Mouse (Mus musculus): ENCODE measurements around the gene Lrrc8b. TPM values are rescaled to one million over a fixed set of nuclear protein-coding genes. Genes with fewer than 3 reads are reported as not detected.

Lrrc8b gene
- polyA plus RNA-seq, 1 experiment from 2014 or later: 3.8 TPM

DNA sequence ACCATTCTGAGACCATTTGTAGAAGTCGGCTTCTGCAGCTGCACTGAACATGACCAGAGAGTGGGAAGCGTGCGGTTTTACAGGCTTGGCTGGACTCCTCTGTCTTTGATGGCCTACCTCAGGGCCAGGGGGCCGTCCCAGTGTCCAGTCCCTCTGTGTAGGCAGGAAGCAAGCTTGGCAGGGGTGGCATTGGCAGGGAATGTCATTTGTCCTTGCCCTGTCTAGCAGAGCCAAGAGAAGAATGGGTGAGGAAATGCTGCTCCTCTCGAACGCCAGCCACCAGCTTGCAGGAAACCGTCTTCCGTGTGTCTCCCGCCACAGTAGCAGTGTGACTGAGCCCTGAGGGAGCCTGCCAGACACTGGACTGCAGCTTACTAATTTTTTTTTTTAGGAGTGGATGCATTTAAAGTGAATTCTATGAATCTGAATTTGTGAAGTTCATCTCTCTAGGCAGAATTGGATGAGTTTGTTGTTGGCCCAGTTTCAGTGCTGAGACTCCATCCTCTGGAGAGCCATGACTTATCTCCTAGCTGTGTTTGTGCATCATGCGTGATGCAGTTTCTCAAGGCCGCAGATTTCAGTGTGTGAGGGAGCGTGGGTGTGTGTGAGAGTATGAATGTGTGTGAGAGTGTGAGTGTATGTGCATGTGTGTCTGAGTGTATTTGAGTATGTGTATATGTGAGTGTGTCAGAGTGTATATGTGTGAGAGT lies 12.8 kb downstream of the Lrrc8b start:
- Histone ChIP-seq H3K4me2 (no peak overlapping the region), H3K4me3 (no peak overlapping the region), H3K9me3 (no peaks in the 10 kb centered on the region), H3K27ac (no peak overlapping the region), H3K36me3 (no peaks in the 10 kb centered on the region), H3K4me1 (peaks cover 4% of the 10 kb centered on the region; the same call in 1 of the 2 replicates), H3K27me3 (no peaks in the 10 kb centered on the region), H3K9ac (no peak overlapping the region)
- no peak for ATAC-seq (ENCODE audit: insufficient number of reproducible peaks, low FRiP score, low TSS enrichment, low read depth)
- 65% methylated on average over 12 of the region's 12 CpGs for WGBS

DNA sequence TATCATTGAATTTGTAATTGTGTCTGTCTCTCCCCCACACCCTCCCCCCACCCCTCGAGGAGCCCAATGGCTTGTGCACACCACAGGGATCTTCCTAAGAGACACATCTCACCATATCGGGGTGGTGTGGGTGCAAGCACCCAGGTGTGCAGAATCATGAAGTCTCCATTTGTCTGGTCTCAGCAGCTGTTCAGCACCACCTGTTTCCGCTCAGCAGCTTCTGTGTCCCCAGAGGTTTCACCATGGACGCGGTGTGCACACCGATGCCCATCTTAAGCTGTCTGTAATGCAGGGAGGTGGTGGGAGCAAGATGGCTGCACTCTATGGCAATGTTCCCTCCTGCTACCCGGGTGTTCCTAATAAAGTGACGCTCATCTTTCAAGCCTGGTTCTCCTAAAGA lies 14.6 kb downstream of the Lrrc8b start:
- H3K4me1 ChIP-seq: peaks cover 4% of the 10 kb centered on the region; the same call in 1 of the 2 replicates
- H3K4me3 ChIP-seq: no peak overlapping the region
- H3K27me3 ChIP-seq: no peaks in the 10 kb centered on the region
- ATAC-seq (ENCODE audit: insufficient number of reproducible peaks, low FRiP score, low TSS enrichment, low read depth): no peak
- H3K36me3 ChIP-seq: no peaks in the 10 kb centered on the region
- no peaks in the 10 kb centered on the region for H3K9me3 ChIP-seq
- 84% methylated on average over 8 of the region's 8 CpGs for WGBS
- H3K9ac ChIP-seq: no peak overlapping the region
- H3K27ac ChIP-seq: no peak overlapping the region
- H3K4me2 ChIP-seq: no peak overlapping the region

GRCm38 (mm10) chr5:105439608-105440007 lies 24.0 kb downstream of the Lrrc8b start:
- Histone ChIP-seq H3K9me3 (no peaks in the 10 kb centered on the region), H3K27me3 (no peaks in the 10 kb centered on the region), H3K4me2 (no peak overlapping the region), H3K27ac (no peak overlapping the region), H3K4me1 (no peaks in the 10 kb centered on the region), H3K4me3 (no peak overlapping the region), H3K9ac (no peak overlapping the region), H3K36me3 (no peaks in the 10 kb centered on the region)
- ATAC-seq (ENCODE audit: insufficient number of reproducible peaks, low FRiP score, low TSS enrichment, low read depth): no peak
- WGBS: 92% methylated on average over 5 of the region's 5 CpGs

DNA sequence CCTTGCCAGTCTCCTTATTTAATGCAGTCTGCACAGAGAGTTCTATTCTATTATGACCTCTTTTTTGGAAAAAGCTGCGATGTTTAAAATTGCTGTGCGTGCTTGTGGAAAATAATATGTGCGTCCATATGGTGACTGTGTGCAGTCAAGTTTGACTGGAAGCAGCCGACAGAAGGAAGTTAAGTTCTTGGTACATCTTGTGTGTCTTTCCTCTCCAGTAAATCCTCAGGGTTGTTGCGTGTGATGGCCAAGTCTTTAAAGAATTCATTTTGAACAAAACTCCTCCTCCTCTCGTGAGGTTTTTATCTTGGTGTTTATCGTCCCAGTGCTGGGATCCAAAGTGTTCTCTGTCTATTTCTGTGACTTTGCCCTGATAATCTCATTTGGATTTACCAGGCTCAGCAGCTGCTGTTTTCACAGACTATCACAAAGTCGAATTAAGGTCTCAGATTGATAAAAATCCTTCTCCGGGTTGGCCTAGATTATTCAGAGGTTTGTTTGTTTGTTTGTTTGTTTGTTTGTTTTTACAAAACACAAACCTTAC lies 25.5 kb downstream of the Lrrc8b start:
- Histone ChIP-seq H3K27me3 (no peaks in the 10 kb centered on the region), H3K9me3 (no peaks in the 10 kb centered on the region), H3K4me3 (no peak overlapping the region), H3K4me2 (no peak overlapping the region), H3K9ac (no peak overlapping the region), H3K36me3 (no peaks in the 10 kb centered on the region), H3K27ac (no peak overlapping the region), H3K4me1 (no peaks in the 10 kb centered on the region)
- WGBS: 81% methylated on average over 9 of the region's 9 CpGs
- ATAC-seq (ENCODE audit: insufficient number of reproducible peaks, low FRiP score, low TSS enrichment, low read depth): no peak

DNA sequence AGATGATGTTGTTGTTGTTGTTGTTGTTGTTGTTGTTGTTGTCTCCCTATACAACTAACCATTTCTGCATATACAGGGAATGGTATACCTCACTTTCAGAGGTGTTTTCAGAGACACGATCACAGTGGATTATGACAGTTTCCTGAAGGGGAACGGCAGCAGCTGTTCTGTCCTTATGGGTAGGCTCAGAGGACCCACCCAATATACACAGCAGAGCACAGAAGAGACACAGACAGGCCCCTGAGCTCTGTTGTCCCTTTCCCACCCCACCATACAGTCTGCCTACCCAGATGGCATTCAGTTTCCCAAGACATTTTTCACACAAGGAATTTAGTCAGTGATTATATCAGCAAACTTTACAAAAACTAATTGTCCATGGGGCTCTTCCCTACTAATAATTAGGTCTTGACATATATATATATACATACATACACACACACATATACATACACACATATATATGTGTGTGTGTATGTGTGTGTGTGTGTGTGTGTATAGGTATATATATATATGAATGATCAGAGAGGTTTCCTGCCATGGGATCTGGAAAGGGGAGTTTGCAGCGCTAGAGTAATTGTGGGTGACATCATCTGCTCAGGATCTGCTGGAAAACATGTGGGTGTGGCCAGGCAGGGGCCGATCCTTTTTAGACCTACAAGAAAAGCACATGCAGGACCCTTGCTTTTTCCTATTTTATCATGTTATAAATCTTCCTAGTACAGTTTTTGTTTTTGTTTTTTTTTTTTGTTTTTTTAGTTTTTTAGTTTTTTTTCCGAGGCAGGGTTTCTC lies 26.8 kb downstream of the Lrrc8b start:
- ATAC-seq (ENCODE audit: insufficient number of reproducible peaks, low FRiP score, low TSS enrichment, low read depth): no peak
- 65% methylated on average over 5 of the region's 5 CpGs for WGBS

DNA sequence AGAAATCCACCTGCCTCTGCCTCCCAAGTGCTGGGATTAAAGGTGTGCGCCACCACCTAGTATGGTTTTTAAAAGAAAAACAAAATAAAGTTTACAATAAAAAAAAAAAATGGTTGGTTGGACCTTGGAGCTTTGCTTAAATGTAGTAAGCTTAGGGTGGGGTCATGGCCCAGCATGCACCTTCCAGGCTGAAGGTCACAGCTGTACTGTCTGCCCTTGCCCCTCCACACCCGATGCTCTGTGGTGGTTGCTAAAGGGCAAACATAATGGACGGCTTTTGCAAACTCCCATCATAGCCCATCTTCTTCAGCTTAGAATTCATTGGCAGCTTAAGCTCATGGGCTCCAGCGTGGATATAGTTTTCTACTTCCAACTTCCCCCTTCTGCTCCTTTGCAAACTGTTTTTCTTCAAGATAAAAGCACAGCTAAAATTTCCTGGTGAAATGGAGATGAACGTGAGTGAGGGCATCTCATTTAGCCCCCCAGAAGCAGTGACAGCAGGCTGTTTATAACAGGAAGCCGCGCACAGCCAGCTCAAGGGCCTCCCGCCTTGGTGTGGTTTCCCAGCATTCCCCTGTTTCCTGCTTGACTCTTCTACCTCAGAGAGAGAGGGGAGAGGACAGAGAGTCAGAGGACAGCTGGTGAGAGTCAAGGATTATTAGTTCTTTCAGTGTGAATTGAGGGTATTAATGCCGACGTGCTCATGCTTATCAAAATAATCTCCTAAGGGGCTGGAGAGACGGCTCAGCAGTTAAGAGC lies 27.7 kb downstream of the Lrrc8b start:
- Histone ChIP-seq H3K27ac (no peak overlapping the region), H3K4me2 (no peak overlapping the region), H3K9ac (no peak overlapping the region), H3K4me1 (no peaks in the 10 kb centered on the region), H3K27me3 (no peaks in the 10 kb centered on the region), H3K9me3 (no peaks in the 10 kb centered on the region), H3K4me3 (no peak overlapping the region), H3K36me3 (no peaks in the 10 kb centered on the region)
- WGBS: 64% methylated on average over 11 of the region's 11 CpGs
- no peak for ATAC-seq (ENCODE audit: insufficient number of reproducible peaks, low FRiP score, low TSS enrichment, low read depth)

More for the DNA sequence above, 26.8 kb downstream of the Lrrc8b start:
- H3K27me3 ChIP-seq: no peaks in the 10 kb centered on the region
- no peak overlapping the region for H3K4me3 ChIP-seq
- H3K4me2 ChIP-seq: no peak overlapping the region
- no peaks in the 10 kb centered on the region for H3K4me1 ChIP-seq
- H3K9ac ChIP-seq: no peak overlapping the region
- H3K36me3 ChIP-seq: no peaks in the 10 kb centered on the region
- H3K27ac ChIP-seq: no peak overlapping the region
- no peaks in the 10 kb centered on the region for H3K9me3 ChIP-seq

DNA sequence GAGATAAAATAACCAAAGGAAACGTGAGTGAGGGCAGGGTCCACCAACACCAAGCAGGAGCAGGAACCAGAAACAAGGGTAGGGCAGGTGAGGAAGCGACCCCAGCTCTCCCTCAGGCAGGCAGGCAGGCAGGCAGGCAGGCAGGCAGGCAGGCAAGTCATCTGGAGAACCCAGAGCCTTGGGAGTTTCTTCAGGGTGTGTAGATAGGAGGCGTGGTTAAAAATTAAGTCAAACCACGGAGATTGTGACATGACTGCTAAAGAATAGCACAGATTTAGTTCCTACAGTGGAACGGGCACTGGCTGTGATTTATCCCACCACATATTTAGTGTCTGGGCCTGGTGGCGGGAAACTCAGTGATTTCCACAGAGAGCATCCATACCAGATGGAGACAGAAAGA lies 30.1 kb downstream of the Lrrc8b start:
- H3K36me3 ChIP-seq: no peaks in the 10 kb centered on the region
- no peaks in the 10 kb centered on the region for H3K9me3 ChIP-seq
- no peak overlapping the region for H3K27ac ChIP-seq
- no peak overlapping the region for H3K4me2 ChIP-seq
- 74% methylated on average over 6 of the region's 6 CpGs for WGBS
- ATAC-seq (ENCODE audit: insufficient number of reproducible peaks, low FRiP score, low TSS enrichment, low read depth): no peak
- no peaks in the 10 kb centered on the region for H3K27me3 ChIP-seq
- no peak overlapping the region for H3K9ac ChIP-seq
- no peak overlapping the region for H3K4me3 ChIP-seq
- no peaks in the 10 kb centered on the region for H3K4me1 ChIP-seq

DNA sequence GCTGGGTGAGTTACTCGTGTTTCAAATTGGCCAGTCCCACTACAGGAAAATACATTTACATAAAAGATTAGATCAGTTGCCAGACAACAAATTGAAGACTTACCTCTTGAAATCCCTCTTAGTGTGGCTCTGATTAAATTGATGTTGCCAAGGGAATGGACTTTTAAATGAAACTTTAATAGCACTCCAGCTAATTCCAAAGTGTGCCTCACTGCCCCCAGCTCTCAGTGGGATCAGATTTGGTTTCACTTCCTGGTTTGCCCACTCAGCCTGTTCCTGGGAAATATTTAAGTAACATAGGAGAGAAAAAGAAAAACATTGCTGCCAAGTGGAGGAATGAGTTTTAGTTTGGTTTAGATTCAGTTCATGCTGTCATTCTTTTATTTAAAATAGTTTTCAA lies 38.5 kb downstream of the Lrrc8b start:
- Histone ChIP-seq H3K4me2 (no peak overlapping the region), H3K4me3 (no peak overlapping the region), H3K9me3 (no peaks in the 10 kb centered on the region), H3K27me3 (no peaks in the 10 kb centered on the region), H3K27ac (no peak overlapping the region), H3K36me3 (no peaks in the 10 kb centered on the region), H3K4me1 (no peaks in the 10 kb centered on the region), H3K9ac (no peak overlapping the region)
- WGBS: 18% methylated on average over 1 of the region's 1 CpGs
- ATAC-seq (ENCODE audit: insufficient number of reproducible peaks, low FRiP score, low TSS enrichment, low read depth): no peak

DNA sequence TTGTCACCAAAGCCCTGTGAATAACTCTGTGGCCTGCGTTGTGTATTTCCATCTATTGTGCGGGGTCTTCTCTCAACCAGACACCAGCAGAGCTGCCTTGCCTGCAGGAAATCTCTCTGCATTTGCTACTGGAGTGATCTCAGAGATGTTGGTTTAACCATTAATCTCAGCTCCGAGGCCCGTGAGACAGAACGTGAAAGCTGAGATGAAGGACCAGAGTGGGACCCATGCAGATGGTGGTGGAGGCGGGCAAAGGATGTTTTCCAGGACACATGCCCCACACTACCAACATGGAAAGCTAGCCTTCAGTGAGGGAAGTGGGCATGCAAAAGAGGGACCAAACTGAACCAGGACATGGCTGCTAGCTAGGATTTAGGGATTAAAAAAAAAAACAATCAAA lies 43.5 kb downstream of the Lrrc8b start:
- no peak overlapping the region for H3K27ac ChIP-seq
- no peaks in the 10 kb centered on the region for H3K4me1 ChIP-seq
- no peak overlapping the region for H3K4me3 ChIP-seq
- no peaks in the 10 kb centered on the region for H3K27me3 ChIP-seq
- H3K36me3 ChIP-seq: no peaks in the 10 kb centered on the region
- H3K9ac ChIP-seq: no peak overlapping the region
- 73% methylated on average over 6 of the region's 6 CpGs for WGBS
- no peak for ATAC-seq (ENCODE audit: insufficient number of reproducible peaks, low FRiP score, low TSS enrichment, low read depth)
- H3K4me2 ChIP-seq: no peak overlapping the region
- no peaks in the 10 kb centered on the region for H3K9me3 ChIP-seq

DNA sequence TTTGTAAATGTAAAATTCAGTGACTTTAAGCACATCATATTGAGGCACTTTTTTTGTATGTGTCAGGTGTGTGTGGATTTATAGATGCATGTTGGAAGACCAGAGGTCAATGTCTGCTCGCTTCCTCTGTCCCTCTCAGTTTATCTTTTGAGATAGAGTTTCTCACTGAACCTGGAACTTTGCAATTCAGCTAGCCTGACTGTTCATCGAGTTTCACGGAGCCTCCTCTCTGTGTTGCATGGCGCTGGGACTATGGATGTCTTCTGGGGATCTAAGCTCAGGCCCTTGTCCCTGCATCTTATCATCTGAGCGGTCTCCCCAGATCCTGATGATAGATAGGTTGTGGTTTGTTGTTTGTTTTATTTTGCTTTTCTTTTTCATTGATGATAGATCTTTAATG lies 45.0 kb downstream of the Lrrc8b start:
- Histone ChIP-seq H3K4me1 (no peaks in the 10 kb centered on the region), H3K9me3 (no peaks in the 10 kb centered on the region), H3K4me2 (no peak overlapping the region), H3K9ac (no peak overlapping the region), H3K27ac (no peak overlapping the region), H3K36me3 (no peaks in the 10 kb centered on the region), H3K4me3 (no peak overlapping the region), H3K27me3 (no peaks in the 10 kb centered on the region)
- no peak for ATAC-seq (ENCODE audit: insufficient number of reproducible peaks, low FRiP score, low TSS enrichment, low read depth)
- WGBS: 87% methylated on average over 5 of the region's 5 CpGs

DNA sequence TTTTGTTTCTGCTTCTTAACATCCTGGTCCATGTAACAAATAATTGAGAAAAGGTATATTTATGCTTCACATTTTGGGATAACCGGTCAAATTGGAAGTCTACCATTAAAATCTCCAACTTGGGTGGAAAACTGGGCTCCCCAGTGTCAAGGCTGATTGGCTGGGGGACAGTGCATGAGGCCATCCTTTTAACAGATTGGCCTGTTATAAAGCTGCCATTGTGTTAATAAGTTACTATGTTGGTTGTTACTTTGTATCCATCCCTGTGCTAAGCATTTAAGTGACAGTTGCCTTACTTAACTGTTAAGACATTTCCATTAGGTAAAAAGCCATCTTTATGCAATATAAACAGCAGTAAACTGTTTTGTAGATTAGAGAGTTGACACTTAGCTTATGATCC lies 45.5 kb downstream of the Lrrc8b start:
- 92% methylated on average over 1 of the region's 1 CpGs for WGBS
- no peak for ATAC-seq (ENCODE audit: insufficient number of reproducible peaks, low FRiP score, low TSS enrichment, low read depth)

GRCm38 (mm10) chr5:105464671-105465070 lies 49.1 kb downstream of the Lrrc8b start:
- H3K9ac ChIP-seq: no peak overlapping the region
- no peak overlapping the region for H3K27ac ChIP-seq
- no peak for ATAC-seq (ENCODE audit: insufficient number of reproducible peaks, low FRiP score, low TSS enrichment, low read depth)
- H3K36me3 ChIP-seq: no peaks in the 10 kb centered on the region
- H3K27me3 ChIP-seq: no peaks in the 10 kb centered on the region
- no peaks in the 10 kb centered on the region for H3K4me1 ChIP-seq
- no peak overlapping the region for H3K4me3 ChIP-seq
- H3K9me3 ChIP-seq: no peaks in the 10 kb centered on the region
- H3K4me2 ChIP-seq: no peak overlapping the region

More for the DNA sequence above, 45.5 kb downstream of the Lrrc8b start:
- Histone ChIP-seq H3K27me3 (no peaks in the 10 kb centered on the region), H3K27ac (no peak overlapping the region), H3K9ac (no peak overlapping the region), H3K9me3 (no peaks in the 10 kb centered on the region), H3K36me3 (no peaks in the 10 kb centered on the region), H3K4me1 (no peaks in the 10 kb centered on the region), H3K4me3 (no peak overlapping the region), H3K4me2 (no peak overlapping the region)
